Mouse (Mus musculus) right cerebral cortex, postnatal 14 days (tissue): ENCODE results near the gene Tbxas1.

Experiments used
- DNase-seq: peaks from one replicate; pipeline ENCODE4 v3.0.0; 2022

The Tbxas1 gene

DNA sequence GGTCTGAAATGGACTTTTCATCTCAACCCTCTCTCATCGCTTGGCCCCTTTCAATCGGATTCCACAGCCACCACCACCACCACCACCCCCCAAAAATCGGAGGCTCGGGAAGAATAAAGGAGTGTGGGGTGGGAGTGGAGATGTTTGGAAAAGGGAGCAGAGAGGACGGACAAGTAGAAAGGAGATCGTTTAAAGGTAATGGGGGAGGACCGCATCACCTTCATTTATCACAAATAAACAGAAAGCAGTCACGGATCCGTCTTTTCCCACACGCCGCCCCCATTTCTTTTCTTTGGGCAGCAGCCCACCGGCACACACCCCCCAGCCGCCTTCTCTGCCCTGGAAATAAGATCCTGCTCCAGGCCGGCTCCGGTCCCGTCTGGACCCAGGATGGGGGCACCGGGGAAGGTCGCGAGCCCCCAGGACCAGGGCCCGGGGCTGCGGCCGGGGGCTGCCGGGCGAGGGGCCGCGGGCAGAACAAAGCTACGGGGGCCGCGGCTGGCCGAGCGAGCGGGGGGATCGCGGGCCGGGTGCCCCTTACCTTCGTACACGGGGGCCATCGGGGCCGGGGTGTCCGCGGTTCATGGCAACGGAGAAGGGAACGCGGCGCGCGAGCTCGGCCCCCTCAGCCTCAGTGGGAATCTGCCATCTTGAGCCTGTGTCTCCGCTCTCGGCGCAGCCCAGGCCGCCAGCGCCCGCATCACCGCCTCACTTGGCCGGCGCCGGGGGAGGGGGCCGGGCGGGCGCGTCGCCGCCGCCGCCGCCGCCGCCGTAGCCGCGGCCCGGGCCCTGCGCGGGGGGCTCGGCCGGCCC, at the start of gene Tbxas1:
Gene Tbxas1 (plus strand): TSS at position 147 of the 813 bp plus-strand sequence.
- DNase-seq = peak; percentile 59

DNA sequence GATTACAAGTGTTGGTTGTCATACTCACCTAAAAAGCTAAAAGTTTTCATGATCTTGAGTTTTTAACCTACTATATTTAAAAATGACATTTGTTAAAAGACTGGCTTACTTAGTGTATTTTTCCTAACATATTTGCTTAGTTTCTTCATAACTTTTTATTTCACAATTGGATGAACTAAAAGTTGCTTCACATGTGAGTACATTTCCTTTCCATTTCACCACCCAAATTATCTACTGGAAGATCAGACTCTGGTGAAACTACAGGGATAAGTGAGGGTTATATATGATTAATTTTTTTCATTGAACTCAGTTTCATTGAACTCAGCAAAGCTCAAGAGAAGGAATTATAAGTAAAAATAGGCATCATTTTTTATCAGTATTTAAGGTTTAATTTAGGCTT, 49.3 kb upstream of the Tbxas1 start:
- DNase-seq = no peak

DNA sequence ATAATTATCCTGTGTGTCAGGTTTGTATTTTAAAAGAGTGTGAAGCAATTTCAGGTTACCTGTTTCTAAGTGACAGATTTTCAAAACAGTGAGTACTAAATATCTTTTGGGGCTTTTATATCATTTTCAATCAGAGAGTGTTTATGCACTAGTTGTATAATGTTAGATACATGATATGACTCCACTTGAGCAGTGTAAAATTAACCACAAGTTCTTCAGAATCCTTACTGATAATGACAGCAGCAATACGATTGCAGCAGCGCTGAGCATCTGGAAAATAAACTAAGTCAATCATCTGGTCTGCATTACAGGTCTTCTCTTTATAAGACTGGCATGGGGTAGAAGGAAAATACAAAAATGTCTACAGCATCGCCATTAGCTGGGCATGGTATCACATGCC, 48.3 kb upstream of the Tbxas1 start:
- no peak for DNase-seq

DNA sequence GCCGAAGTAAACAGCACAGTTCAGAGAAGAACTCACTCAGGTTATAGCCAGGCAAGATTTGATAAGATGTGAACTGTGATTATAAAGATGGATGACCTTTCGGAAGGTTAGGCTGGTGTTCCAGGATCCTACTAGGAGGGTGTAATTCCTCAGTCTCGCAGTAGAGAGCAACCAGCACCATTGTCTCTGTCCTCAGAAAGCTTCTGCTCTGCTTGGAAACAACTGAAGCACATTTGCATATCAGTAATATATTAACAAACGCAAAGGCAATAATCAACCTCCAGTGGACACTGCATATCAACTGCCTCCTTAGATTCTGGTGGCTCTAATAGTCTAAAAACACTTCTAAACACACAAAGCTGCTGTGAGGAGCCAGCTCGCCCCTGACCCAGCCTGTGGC, 47.8 kb upstream of the Tbxas1 start:
- no peak for DNase-seq

DNA sequence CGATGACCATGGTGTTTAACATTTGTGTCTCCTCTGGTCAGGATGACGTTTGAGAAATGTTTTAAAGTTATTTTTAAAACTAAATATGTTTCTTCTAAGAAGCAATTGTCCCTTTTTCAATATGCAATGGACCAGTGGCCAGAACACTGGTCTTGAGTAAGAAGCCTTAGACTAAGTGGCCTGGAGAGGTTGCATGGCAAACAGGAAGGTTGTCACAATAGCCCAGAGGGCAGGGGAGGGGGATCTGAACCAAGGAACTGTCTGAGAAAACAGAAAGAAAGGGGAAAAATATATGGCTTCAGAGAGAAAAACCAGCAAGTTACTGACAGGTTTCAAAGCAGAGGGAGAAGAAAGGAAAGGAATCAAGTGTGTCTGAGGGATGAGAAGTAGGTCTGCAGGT, 47.0 kb upstream of the Tbxas1 start:
- no peak for DNase-seq

DNA sequence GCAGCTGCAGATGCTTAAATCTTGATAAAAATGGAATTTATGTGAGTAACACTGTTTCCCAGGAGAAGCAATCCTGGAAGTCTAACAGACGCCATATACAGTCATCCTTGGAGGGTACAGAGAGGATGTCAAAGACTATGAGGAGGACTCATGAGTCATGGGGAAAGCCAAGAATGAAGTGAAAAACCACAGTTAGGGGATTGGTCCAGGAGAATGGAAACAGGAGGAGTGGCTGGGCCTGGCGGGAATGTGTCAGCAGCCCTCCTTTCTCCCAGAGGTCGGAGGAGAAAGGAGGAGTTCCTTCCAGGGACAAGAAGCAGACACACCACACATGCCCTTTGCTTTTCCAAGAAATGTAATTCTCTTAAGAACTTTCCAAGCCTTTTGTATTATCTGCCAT, 45.8 kb upstream of the Tbxas1 start:
- no peak for DNase-seq

DNA sequence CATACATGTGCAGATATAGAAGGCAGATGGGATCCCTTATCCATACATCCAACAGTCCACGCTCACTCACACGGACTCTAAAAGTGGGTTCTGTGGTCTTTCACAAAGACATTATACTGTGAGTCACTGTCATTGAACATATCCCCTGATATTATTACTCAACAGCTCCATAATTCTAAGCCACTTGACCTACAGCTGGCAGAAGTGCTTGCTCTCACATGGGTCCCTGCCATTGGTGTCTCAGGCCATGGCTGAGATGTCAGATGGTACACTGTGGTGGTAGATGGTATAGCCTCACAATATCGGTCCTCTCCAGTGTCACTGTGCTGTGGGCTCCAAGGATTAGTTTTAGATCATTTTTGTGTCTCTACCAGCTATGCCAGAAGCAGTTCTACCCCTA, 41.5 kb upstream of the Tbxas1 start:
- DNase-seq = no peak

DNA sequence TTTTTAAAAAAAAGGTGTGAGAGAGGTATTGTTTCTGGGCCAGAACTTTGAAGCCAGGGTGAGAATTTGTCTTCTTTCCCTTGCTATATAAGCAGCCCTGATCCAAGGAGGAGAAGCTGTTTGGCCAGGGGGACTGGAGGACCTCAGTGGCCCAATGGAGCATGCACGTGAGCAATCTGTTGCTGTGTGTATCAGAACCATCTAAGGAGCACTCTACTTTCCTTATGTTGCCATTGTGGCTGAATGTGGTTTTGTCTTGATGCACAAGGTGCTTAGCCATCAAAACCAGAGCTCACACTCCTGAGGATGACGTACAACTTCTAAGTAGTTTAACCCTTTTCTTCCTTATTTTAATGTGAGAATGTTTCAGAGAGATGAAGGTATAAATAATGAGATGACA, 40.5 kb upstream of the Tbxas1 start:
- no peak for DNase-seq

DNA sequence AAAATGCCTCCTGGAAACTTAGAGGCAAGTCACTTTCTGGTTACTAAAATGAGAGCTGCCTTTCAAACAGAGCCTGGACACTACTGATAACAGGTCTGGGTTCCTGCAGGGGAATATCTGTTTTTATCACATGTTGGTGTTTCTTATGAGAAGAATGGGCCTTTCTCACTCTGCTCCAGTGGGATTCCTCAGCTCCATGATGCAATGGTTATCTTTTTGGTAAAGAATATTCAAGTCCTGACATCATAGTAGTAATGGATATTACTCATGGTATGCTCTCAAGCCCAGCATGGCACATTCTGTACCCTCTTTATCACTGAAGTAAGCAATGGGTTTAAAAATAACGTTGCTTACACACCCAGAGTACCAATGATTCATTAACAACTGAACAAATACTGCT, 40.0 kb upstream of the Tbxas1 start:
- no peak for DNase-seq

DNA sequence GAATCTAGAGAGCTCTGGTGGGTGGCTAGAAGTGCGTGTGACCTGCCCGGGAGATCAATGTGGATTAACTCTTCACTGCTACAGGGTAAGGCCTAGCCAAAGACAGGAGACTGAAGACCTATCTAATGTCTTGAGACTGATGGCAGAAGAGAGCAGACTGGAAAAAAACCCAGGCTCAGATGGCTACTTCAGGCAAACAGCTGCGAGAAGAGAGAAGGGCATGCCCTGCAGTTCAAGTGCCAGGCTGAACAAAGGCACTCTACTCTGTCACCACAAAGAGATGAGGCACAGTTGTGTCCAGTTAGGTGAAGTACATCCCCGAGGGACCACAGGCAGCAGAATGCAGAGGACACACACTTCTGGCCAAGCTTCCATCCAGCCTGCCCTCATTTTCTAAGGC, 37.1 kb upstream of the Tbxas1 start:
- no peak for DNase-seq

DNA sequence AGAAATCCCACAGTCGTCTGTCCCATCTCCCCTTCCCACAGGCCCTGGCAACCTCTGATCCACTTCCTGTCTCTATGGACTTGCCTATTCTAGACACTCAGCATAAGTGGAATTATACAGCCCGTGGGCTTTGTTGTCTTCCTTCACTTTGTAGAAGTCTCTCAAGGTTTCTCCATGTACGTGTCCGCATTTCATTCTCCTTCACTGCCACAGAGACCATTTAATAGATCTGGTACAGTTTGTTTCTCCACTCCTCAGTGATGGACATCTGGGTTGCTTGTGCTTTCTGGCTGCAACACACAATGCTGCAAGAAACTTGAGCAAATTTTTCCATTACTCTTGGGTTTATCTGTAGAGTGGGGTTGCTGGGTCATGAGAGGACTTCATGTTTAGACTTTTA, 35.3 kb upstream of the Tbxas1 start:
- no peak for DNase-seq

DNA sequence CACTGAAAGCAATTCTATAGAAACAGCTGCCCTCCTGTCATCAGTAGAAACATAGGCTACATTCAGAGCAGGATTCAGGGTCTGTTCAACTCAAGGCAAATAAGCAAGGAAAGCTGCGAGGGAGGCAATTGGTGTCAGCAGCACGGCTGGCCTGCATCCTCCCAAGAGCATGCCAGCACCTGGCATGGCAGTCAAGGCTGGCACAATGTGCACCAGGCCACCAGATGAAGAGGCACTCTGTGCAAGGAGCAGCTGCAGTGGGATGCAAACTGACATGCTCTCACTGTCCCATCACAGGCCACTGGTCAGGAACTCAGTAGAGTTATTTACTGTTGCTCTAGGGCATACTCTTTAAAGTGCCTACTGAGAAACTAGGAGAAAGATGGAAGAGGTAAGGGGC, 34.8 kb upstream of the Tbxas1 start:
- peak; percentile 16 for DNase-seq

DNA sequence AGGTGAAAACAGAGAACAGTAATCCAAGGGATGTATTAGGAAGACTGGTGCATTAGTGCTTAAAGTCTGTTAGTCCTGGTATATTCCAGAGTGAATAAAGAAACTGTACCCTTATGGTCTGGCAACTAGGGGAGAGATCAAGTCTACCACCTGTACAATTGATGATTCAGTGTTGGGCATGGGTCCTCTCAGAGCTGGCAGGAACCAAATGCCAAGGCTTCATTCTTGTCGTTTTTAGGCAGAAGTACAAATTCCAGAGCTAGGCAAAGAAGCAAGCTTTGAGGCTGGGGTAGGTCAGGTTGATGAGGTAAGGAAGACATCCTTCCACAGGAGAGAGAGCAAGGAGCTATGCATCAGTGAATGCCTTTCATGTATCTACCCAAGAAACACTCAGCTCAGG, 34.4 kb upstream of the Tbxas1 start:
- DNase-seq = no peak

DNA sequence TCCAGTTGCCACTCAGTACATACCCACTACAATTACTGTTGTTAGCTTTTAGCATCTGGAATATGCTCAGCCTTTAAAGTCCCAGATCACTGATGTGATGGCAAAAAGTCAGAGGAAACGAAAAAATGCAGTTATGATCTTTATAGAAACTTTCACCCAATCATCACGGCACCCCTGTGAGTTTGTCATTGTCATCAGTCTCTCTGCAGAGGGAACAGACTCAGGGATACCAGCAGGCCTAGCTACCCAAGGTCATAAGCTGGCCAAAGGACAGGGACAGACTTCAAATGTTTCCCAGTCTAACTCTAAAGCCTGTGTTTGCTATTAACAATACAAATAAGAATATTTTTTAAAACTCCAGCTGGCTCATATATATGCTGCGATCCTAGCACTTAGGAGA, 33.7 kb upstream of the Tbxas1 start:
- DNase-seq = no peak

DNA sequence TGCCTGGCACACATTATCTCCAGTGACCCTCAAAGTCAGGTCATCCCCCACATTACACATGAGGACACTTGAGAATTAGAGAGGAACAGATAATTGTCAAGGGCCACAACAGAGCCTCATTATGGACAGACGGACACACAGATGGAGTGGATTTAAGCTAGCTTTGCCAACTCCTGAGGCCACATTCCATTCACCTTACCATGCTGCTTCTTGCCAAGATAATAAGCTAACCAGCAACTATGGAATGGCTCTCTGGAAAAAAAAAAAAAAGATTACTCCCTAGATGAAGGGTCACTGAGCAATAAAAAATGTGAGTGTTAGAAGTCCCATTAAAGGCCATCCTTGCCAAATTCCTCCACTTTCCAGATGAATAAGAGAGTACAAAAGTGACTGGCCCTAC, 30.1 kb upstream of the Tbxas1 start:
- no peak for DNase-seq

DNA sequence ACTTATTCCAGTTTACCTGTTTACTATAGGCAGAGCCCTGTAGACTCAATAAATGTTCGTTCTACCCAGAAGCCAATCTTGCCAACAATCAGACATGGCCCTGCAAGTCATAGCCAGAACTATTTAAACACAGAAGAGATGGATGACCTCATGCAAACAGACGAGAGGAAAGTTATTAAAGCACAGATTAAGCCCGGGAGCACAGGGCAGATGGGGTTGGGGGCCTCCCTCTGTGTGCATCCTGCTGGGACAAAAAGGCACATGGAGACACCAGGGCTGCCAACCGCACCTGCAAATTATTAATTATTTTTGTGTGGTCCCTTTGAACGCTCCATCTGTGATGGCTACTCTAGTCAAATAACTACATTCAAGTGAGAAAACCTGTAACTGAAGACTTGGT, 29.3 kb upstream of the Tbxas1 start:
- DNase-seq = no peak

DNA sequence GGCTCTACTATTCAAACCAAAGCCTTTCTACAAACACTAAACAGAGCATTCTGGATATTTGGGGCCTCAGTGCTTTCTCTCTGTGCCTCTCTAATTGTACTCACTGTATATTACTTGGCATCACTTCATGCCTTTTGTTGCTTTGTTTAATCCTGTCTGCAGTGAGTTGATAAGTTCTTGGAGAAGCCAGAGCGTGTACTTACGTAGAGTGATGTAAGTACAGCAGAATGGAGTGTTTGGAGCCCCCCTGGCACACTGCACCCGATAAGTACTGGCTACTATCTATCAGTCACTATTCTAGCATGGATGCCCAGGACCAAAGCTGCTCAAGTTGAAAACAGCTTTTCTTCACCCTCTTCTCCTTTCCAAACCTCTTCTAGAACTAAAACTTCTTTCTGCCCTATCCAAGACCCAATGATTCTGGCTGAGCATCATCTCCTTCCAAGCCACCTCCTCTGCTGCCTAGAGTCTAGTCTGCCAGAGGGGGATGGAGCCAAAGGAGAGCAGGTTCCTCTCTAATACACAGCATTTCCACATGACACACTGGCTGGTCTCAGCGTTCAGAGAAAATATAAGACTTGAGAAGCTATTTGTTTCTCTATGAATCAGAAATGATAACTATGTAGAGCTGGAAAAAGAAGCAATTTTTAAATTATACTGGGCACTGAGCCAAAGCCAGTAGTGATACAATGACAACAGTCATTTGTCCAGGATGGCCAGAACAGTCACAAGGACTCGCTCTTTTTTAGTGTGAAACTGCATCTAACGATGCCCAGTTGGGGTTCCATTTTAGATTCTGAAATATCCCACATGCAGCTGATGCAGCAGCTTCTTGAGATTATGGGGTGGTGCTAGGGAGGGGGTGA, 28.6 kb upstream of the Tbxas1 start:
- no peak for DNase-seq

DNA sequence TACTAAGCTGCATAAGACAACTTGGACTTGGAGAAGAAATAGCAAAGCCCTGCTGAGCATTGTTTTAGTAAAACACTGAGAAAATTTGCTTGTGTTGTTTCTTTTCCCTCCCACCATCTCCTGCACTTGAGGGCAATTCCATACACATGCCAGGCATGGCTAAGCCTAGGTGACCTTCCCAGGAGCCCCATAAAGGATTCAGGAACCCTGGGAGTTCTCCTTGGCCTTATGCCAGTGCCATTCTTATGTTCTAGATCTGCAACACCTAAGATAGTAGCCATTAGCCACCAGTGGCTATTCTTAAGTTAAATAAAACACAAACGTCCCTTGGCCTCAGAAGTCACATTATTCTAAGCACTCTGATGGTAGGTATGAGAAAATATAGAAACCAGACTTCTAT, 27.8 kb upstream of the Tbxas1 start:
- no peak for DNase-seq

DNA sequence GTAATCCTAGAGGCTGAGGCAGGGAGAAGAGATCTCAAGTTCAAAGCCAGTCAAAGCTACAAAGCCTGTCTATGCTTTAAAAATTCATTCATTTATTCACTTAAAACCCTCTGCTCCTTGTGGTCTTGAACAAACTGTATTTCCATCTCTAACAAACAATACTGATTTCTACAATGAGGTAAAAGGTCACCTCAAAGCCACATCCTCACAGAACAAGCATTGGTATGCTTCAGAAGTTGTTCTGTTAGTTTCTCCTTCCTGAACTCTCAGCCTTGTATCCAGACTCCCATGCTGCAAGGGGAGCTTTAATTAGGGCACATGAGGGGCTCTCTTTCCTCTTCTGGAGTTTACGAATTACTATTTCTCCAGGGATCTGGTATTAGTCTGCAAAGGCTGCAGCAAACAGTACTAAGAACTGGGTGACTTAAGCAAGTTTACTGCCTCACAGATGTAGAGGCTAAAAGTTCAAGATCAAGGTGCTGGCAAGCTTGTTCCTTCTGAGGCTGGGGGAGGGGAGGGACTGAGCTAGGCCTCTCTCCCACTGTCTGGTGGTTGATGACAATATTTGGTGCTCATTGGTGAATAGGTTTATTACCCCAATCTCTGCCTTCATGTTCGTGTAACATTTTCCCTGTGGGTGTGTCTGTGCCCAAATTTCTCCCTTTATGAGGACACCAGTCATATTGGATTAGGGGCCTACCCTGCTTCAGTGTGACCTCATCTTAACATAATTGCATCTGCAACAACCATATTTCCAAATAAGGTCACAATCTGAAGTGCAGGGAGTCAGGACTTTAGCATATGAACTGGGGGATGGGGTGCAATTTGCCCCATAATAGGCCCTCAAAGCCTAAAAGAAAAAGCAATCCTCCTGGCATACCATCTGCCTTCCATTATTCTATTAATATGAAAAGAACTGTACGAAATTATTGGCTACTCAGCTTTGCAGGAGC, 27.0 kb upstream of the Tbxas1 start:
- DNase-seq = no peak

DNA sequence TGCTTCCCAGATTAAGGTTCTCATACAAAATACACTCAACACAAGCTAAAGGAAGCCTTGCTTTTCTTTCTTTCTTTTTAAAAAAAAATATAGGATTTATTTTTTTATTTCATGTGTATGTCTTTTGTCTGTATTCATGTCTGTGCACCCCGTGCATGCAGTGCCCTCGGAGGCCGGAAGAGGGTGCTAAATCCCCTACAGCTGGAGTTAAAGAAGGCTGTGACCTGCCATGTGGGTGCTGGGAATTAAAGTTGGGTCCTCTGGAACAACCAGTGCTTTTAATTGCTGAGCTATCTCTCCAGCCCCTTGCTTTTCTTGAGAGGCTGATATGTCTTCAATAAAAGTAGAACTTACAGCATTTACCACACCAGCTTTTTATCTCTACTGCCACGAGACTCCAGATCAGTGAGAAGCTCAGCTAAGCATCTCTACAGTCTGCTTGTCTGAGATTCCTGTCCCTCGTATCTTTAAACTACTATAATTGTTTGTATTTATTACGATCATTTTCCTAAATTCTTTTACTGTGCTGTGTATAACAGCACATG, 24.4 kb upstream of the Tbxas1 start:
- no peak for DNase-seq

DNA sequence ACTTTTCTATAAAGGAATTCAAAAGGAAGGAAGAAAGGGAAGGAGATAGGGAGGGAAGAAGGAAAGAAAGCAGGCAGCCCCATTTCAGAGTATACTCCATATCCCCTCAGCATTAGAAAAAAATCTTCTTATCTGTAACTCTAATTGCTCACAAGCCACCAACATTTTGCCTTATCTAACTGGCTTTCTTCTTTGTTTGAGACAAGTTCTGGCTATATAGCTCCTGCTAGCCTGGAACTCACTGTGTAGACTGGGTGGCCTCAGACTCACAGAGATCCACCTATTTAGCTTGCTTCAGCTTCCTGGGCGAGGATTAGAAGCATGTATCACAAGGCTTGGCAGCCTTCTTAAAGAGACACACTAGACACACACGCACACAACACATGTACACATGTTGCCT, 23.5 kb upstream of the Tbxas1 start:
- no peak for DNase-seq

DNA sequence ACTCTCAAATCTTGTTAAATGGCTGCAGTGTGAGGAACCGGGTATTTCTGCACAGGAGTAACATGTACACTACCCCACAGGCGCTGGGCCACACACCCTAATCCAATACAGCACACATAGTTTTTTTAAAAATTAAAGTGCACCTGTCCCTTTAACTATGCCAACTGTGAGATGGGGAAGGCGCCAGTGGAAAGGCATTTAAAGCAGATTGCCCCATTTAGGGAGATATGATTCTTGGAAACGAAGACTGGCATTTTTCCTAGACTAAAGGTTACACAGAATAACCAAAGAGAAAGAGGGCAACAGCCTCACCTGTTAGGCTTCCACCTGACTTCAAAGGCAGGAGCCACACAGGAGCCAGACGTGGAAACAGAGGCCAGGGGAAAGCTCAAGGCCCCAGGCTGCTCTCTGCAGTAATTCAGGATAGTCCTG, 21.6 kb upstream of the Tbxas1 start:
- no peak for DNase-seq

DNA sequence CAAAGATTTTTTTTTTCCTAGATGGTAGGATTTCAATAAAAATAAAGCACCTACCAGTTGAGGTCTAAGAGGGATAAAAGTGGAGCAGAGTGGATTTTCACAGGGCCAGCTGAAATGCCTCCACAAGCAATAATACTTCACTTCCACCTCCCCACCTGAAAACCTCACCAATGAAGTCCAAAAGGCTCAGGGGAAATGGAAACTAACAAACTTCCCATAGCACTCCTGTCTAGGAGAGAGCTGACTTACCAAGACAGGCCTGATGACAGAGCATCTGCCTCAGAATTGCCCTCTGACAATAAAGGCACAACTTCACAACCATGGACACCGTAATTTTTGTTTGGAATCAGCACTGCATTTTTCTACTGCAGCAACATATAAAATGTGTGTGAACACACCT, 15.4 kb upstream of the Tbxas1 start:
- no peak for DNase-seq
